Mouse (Mus musculus) induced T-regulatory cell, adult 2 months (primary cell): ENCODE results near the gene Gm20855.
"Not testable (repeated sequence)": the region's sequence is repeated elsewhere in the genome, so short reads cannot be mapped to it uniquely, and the experiment has no call there.

ENCODE experiments used
- DNase-seq: peaks from one replicate; pipeline ENCODE4 v3.0.0-alpha.2; 2012; ENCODE audit warnings: low read depth

Gene Gm20855

GRCm38 (mm10) chrY:35131733-35132132 lies at the start of gene Gm20855:
Gm20855 (minus strand) TSS chrY:35131833.
- DNase-seq: not testable (repeated sequence)
